Mouse (Mus musculus) kidney, postnatal 4 days (tissue): ENCODE data around the gene Crtac1.

ENCODE experiments used
- DNase-seq, 2 experiments: peaks; one replicate each; pipeline ENCODE4 v3.0.0; 2021; ENCODE audit warnings: mixed read lengths in 2 of 2

Crtac1 gene

GRCm38 (mm10) chr19:42431485-42432190 lies at the start of gene Crtac1:
Gene Crtac1, minus strand, starts transcription at chr19:42431783.
- DNase-seq = peak; percentile 67 to 77

GRCm38 (mm10) chr19:42478303-42478702 lies 46.7 kb upstream of the Crtac1 start:
- DNase-seq = peak in 1 of 2 experiments; percentile 8

- DNase-seq = no peak
These were observed 46.2 kb upstream of the Crtac1 start for GRCm38 (mm10) chr19:42477769-42478168.

- peak; percentile 68 to 70 for DNase-seq
These were observed 41.2 kb upstream of the Crtac1 start for GRCm38 (mm10) chr19:42472831-42473230.

- no peak for DNase-seq
These were observed 40.0 kb upstream of the Crtac1 start for GRCm38 (mm10) chr19:42471571-42471970.

- DNase-seq = no peak
These were observed 30.3 kb upstream of the Crtac1 start for GRCm38 (mm10) chr19:42461851-42462250.

- DNase-seq = no peak
These were observed 29.8 kb upstream of the Crtac1 start for GRCm38 (mm10) chr19:42461353-42461752.

- no peak for DNase-seq
These were observed 27.9 kb upstream of the Crtac1 start for GRCm38 (mm10) chr19:42459512-42459911.

- no peak for DNase-seq
These were observed 23.1 kb upstream of the Crtac1 start for GRCm38 (mm10) chr19:42454481-42455236.

GRCm38 (mm10) chr19:42454006-42454405 lies 22.4 kb upstream of the Crtac1 start:
- peak in 1 of 2 experiments; percentile 37 for DNase-seq

GRCm38 (mm10) chr19:42452539-42452938 lies 21.0 kb upstream of the Crtac1 start:
- peak in 1 of 2 experiments; percentile 24 for DNase-seq

- DNase-seq = no peak
These were observed 17.0 kb upstream of the Crtac1 start for GRCm38 (mm10) chr19:42448539-42448938.

GRCm38 (mm10) chr19:42443887-42444409 lies 12.4 kb upstream of the Crtac1 start:
- DNase-seq = peak; percentile 38 to 51

- DNase-seq = no peak
These were observed 11.7 kb upstream of the Crtac1 start for GRCm38 (mm10) chr19:42443266-42443665.

- DNase-seq = no peak
These were observed 10.9 kb upstream of the Crtac1 start for GRCm38 (mm10) chr19:42442246-42443197.

- no peak for DNase-seq
These were observed 8.5 kb upstream of the Crtac1 start for GRCm38 (mm10) chr19:42440089-42440488.

GRCm38 (mm10) chr19:42439353-42439752 lies 7.8 kb upstream of the Crtac1 start:
- peak; percentile 24 to 28 for DNase-seq

- no peak for DNase-seq
These were observed 4.0 kb upstream of the Crtac1 start for GRCm38 (mm10) chr19:42435621-42436020.

GRCm38 (mm10) chr19:42432761-42433160 lies 1.2 kb upstream of the Crtac1 start:
- DNase-seq = no peak

GRCm38 (mm10) chr19:42432191-42432590 lies 608 bp upstream of the Crtac1 start:
- DNase-seq = peak; percentile 51 to 63

GRCm38 (mm10) chr19:42430981-42431380 lies 602 bp downstream of the Crtac1 start:
- no peak for DNase-seq

GRCm38 (mm10) chr19:42429410-42429809 lies 2.2 kb downstream of the Crtac1 start:
- peak; percentile 46 to 55 for DNase-seq

GRCm38 (mm10) chr19:42425208-42425607 lies 6.4 kb downstream of the Crtac1 start:
- DNase-seq = peak; percentile 74 to 81
